Mouse (Mus musculus) spleen, adult 2 months (tissue): Measurements from ENCODE around the gene Gm20388.

ENCODE experiments used
- CTCF ChIP-seq: fragments of 200-500 bp; IDR thresholded peaks from 2 replicates; pipeline ENCODE4 v1.5.1; 2011; ENCODE audit warnings: mild to moderate bottlenecking, inconsistent platforms; ENCODE audit not compliant: insufficient read depth, insufficient read length, insufficient replicate concordance; ENCODE audit errors: extremely low read depth
- POLR2A ChIP-seq: fragments of 200-500 bp; IDR thresholded peaks from 2 replicates; pipeline ENCODE4 v1.6.1; 2011; ENCODE audit warnings: low read depth, low read length, inconsistent platforms

GRCm38 (mm10) chr8:121578676-121579451, 1668.2 kb downstream of the Gm20388 start, which contains the start of gene Fbxo31:
- TF ChIP-seq POLR2A (peak; percentile 51), CTCF (no peak)
